ENCODE assay signal across 18 mouse cellular contexts in the genomic region with DNA sequence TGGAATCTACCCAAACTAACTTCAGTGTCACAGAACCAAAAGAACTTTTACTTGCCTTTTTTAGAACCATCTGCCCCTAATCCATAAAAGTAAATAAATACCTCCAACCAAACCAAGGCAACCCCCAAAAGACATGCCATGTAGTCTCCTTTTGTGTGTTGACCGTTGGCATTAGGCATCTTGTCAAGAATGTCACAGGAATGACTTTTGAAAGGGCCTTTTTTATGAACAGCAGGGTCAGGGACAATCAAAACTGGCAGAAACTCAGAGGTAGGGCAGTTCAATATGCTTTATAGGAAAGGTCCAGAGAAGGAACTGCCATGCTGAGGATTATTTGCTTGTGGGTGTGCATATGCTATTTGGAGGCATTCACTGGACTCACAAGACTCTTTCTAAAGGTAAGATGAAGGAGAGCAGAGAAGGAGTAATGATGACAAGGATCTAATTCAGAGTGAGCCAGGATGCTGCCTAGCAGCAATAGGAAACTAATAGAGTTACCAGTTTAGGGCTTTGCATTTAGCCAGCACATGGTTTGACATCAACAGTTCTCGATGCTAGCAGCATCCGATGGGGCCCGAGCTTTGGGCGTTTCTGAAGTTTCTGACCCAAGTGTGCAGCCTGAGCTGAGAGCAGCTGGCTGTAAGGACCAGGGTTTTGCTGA. TPM values are rescaled to one million over a fixed set of nuclear protein-coding genes. Genes with fewer than 3 reads are reported as not detected.
DNase-seq lines count a peak whose midpoint lies in the region; ATAC-seq lines count a peak whose summit lies in the region.
"Had no signal": no experiment of that assay in that cellular context is flagged by ENCODE, and none has a peak within 500 bp of the region (broad histone marks: within the 10 kb centered on the region; RNA-seq: fewer than 3 reads in every experiment).

No protein-coding gene starts in this region.

- 72% methylated on average over 5 of the region's 5 CpGs for WGBS in limb, embryonic 13.5 days
- 88% methylated on average over 5 of the region's 5 CpGs for WGBS in limb, embryonic 10.5 days
- WGBS in hindbrain, embryonic 11.5 days = 69% methylated on average over 5 of the region's 5 CpGs
- 37% methylated on average over 5 of the region's 5 CpGs for WGBS in midbrain, embryonic 11.5 days
- WGBS in neural tube, embryonic 15.5 days = 58% methylated on average over 5 of the region's 5 CpGs

- no peaks in the 10 kb centered on the region for H3K9me3 ChIP-seq in limb, embryonic 13.5 days
- H3K9me3 ChIP-seq in limb, embryonic 10.5 days (replicated peaks) = no peaks in the 10 kb centered on the region
- no peaks in the 10 kb centered on the region for H3K9me3 ChIP-seq in hindbrain, embryonic 11.5 days (ENCODE audit: control insufficient read depth, low read length)
- no peaks in the 10 kb centered on the region for H3K9me3 ChIP-seq in midbrain, embryonic 11.5 days (ENCODE audit: control insufficient read depth, low read length)
- no peaks in the 10 kb centered on the region for H3K9me3 ChIP-seq in neural tube, embryonic 15.5 days (replicated peaks)
- H3K9me3 ChIP-seq: embryonic facial prominence, embryonic 13.5 days; limb, embryonic 12.5 days had no signal

- no peak for DNase-seq in limb, embryonic 10.5 days (ENCODE audit: low spot score)
- DNase-seq in hindbrain, embryonic 11.5 days (ENCODE audit: low spot score) = no peak
- DNase-seq in midbrain, embryonic 11.5 days (ENCODE audit: low spot score, missing footprints) = peak; percentile 90
- no peak for DNase-seq in right cerebral cortex, adult 2 months (ENCODE audit: low spot score in 2 of 2)
- DNase-seq: cerebellum, adult 11 months; cerebellum, postnatal 36 days; gastrocnemius, postnatal 14 days; heart, postnatal 14 days; kidney, adult 11 months; kidney, postnatal 36 days; lung, adult 18-20 months; thymus, postnatal 4 days had no signal

- H3K27ac ChIP-seq in limb, embryonic 13.5 days = no peak overlapping the region
- no peak overlapping the region for H3K27ac ChIP-seq in limb, embryonic 10.5 days
- 0 out of 2 replicates have a peak overlapping the region, but pooled peaks have one; percentile 10 for H3K27ac ChIP-seq in hindbrain, embryonic 11.5 days (ENCODE audit: low read depth, low read length)
- H3K27ac ChIP-seq in midbrain, embryonic 11.5 days (ENCODE audit: low read depth, low read length) = peak overlapping the region; percentile 71
- H3K27ac ChIP-seq in neural tube, embryonic 15.5 days (replicated peaks) = peak overlapping the region; percentile 37; the same call in 1 of the 2 replicates
- H3K27ac ChIP-seq: embryonic facial prominence, embryonic 13.5 days; limb, embryonic 12.5 days had no signal

- H3K4me1 ChIP-seq in limb, embryonic 13.5 days = peaks cover 19% of the 10 kb centered on the region
- H3K4me1 ChIP-seq in limb, embryonic 10.5 days = peaks cover 10% of the 10 kb centered on the region; the same call in 1 of the 2 replicates
- H3K4me1 ChIP-seq in hindbrain, embryonic 11.5 days (replicated peaks; ENCODE audit: control insufficient read depth, insufficient read depth, low read length) = peaks cover 4% of the 10 kb centered on the region; the same call in 1 of the 2 replicates
- peaks cover 15% of the 10 kb centered on the region for H3K4me1 ChIP-seq in midbrain, embryonic 11.5 days (ENCODE audit: control insufficient read depth, insufficient read depth, low read length)
- H3K4me1 ChIP-seq in neural tube, embryonic 15.5 days = peaks cover 16% of the 10 kb centered on the region

- peaks cover 7% of the 10 kb centered on the region; the same call in 1 of the 2 replicates for H3K27me3 ChIP-seq in limb, embryonic 13.5 days
- H3K27me3 ChIP-seq in limb, embryonic 10.5 days (ENCODE audit: low read depth, poor library complexity, severe bottlenecking) = 0 out of 2 replicates have a peak, but pooled peaks cover 10% of the 10 kb centered on the region
- H3K27me3 ChIP-seq in hindbrain, embryonic 11.5 days (ENCODE audit: control insufficient read depth, insufficient read depth, low read length) = no peaks in the 10 kb centered on the region
- H3K27me3 ChIP-seq in midbrain, embryonic 11.5 days (ENCODE audit: control insufficient read depth, insufficient read depth, low read length) = no peaks in the 10 kb centered on the region
- H3K27me3 ChIP-seq in neural tube, embryonic 15.5 days (replicated peaks) = no peaks in the 10 kb centered on the region
- H3K27me3 ChIP-seq: limb, embryonic 12.5 days had no signal

- 0 out of 2 replicates have a peak overlapping the region, but pooled peaks have one; percentile 21 for H3K4me2 ChIP-seq in limb, embryonic 13.5 days (replicated peaks)
- no peak overlapping the region for H3K4me2 ChIP-seq in hindbrain, embryonic 11.5 days (replicated peaks; ENCODE audit: low read depth, low read length)
- peak overlapping the region; percentile 8; the same call in 1 of the 2 replicates for H3K4me2 ChIP-seq in midbrain, embryonic 11.5 days
- H3K4me2 ChIP-seq in neural tube, embryonic 15.5 days = no peak overlapping the region
- H3K4me2 ChIP-seq: limb, embryonic 12.5 days had no signal

- H3K4me3 ChIP-seq in limb, embryonic 13.5 days = no peak overlapping the region
- no peak overlapping the region for H3K4me3 ChIP-seq in limb, embryonic 10.5 days
- no peak overlapping the region for H3K4me3 ChIP-seq in hindbrain, embryonic 11.5 days (ENCODE audit: low read depth, low read length)
- no peak overlapping the region for H3K4me3 ChIP-seq in midbrain, embryonic 11.5 days (ENCODE audit: low read depth, low read length)
- no peak overlapping the region for H3K4me3 ChIP-seq in neural tube, embryonic 15.5 days (replicated peaks)
- H3K4me3 ChIP-seq: embryonic facial prominence, embryonic 13.5 days; limb, embryonic 12.5 days had no signal

- no peak for ATAC-seq in limb, embryonic 13.5 days (ENCODE audit: low FRiP score, low read depth)
- no peak for ATAC-seq in hindbrain, embryonic 11.5 days (ENCODE audit: low FRiP score)
- peak; percentile 57 for ATAC-seq in midbrain, embryonic 11.5 days (ENCODE audit: low FRiP score)
- peak; percentile 60 for ATAC-seq in neural tube, embryonic 15.5 days (ENCODE audit: low FRiP score)
- ATAC-seq in megakaryocyte, adult 5-6 weeks (ENCODE audit: poor library complexity, severe bottlenecking) = no peak
- no peak for ATAC-seq in CD4-positive, CD25-positive, alpha-beta regulatory T cell, adult 4 months

- no peaks in the 10 kb centered on the region for H3K36me3 ChIP-seq in limb, embryonic 13.5 days
- no peaks in the 10 kb centered on the region for H3K36me3 ChIP-seq in limb, embryonic 10.5 days
- no peaks in the 10 kb centered on the region for H3K36me3 ChIP-seq in hindbrain, embryonic 11.5 days (ENCODE audit: control insufficient read depth, insufficient read depth, low read length)
- no peaks in the 10 kb centered on the region for H3K36me3 ChIP-seq in midbrain, embryonic 11.5 days (ENCODE audit: control insufficient read depth, insufficient read depth, low read length)
- no peaks in the 10 kb centered on the region for H3K36me3 ChIP-seq in neural tube, embryonic 15.5 days
- H3K36me3 ChIP-seq: embryonic facial prominence, embryonic 13.5 days; limb, embryonic 12.5 days had no signal

- H3K9ac ChIP-seq in limb, embryonic 13.5 days = no peak overlapping the region
- no peak overlapping the region for H3K9ac ChIP-seq in hindbrain, embryonic 11.5 days (ENCODE audit: low read depth, low read length)
- H3K9ac ChIP-seq in midbrain, embryonic 11.5 days (ENCODE audit: low read length) = no peak overlapping the region
- H3K9ac ChIP-seq in neural tube, embryonic 15.5 days (replicated peaks) = no peak overlapping the region
- H3K9ac ChIP-seq: embryonic facial prominence, embryonic 13.5 days; limb, embryonic 12.5 days had no signal

RNA-seq across cellular contexts. Expression of a gene that starts 32.3 kb away (rescaled TPM):
- 3.3 TPM in 2 replicates for polyA plus RNA-seq in limb, embryonic 13.5 days (2015; fragmentation: Nextera tagmentation; extraction: Ambion mirVana)
- polyA plus RNA-seq in limb, embryonic 10.5 days (2016; fragmentation: Nextera tagmentation; extraction: Ambion mirVana) = not detected in 2 replicates
- 0.28 and 0.40 TPM in 2 replicates for polyA plus RNA-seq in hindbrain, embryonic 11.5 days (2014; fragmentation: Nextera tagmentation; extraction: Ambion mirVana)
- 0.32 and 0.34 TPM in 2 replicates for polyA plus RNA-seq in midbrain, embryonic 11.5 days (2014; fragmentation: Nextera tagmentation; extraction: Ambion mirVana)
- 3.9 and 5.4 TPM in 2 replicates for polyA plus RNA-seq in neural tube, embryonic 15.5 days (2015; fragmentation: Nextera tagmentation; extraction: Ambion mirVana)
- total RNA-seq in megakaryocyte, adult 5-6 weeks (2015) = 1.5 and 3.1 TPM in 2 replicates
- 2.5 and 3.2 TPM in 2 replicates for total RNA-seq in megakaryocyte, adult 5-6 weeks (2017)
- 100 to 1,000 TPM; 300 to 441 TPM for polyA plus RNA-seq in CD4-positive, CD25-positive, alpha-beta regulatory T cell, adult 4 months (2017; shearing (Covaris generic))

Comparison
In these comparisons a context has a peak if more than half of its experiments do, and no peak if none do; other contexts are left out.
1. ATAC-seq: peak in midbrain, embryonic 11.5 days (single experiment) and neural tube, embryonic 15.5 days (single experiment); none in limb, embryonic 13.5 days (single experiment), hindbrain, embryonic 11.5 days (single experiment), megakaryocyte, adult 5-6 weeks (single experiment) and CD4-positive, CD25-positive, alpha-beta regulatory T cell, adult 4 months (single experiment).
2. H3K27ac ChIP-seq: peak in hindbrain, embryonic 11.5 days (single experiment), midbrain, embryonic 11.5 days (single experiment) and neural tube, embryonic 15.5 days (single experiment); none in limb, embryonic 13.5 days (single experiment) and limb, embryonic 10.5 days (single experiment).
3. H3K4me2 ChIP-seq: peak in limb, embryonic 13.5 days (single experiment) and midbrain, embryonic 11.5 days (single experiment); none in hindbrain, embryonic 11.5 days (single experiment) and neural tube, embryonic 15.5 days (single experiment).
4. RNA of a gene that starts 32.3 kb away (polyA plus RNA-seq): 300 to 441 TPM in CD4-positive, CD25-positive, alpha-beta regulatory T cell, adult 4 months; 3.9 to 5.4 TPM in neural tube, embryonic 15.5 days, 3.3 TPM in limb, embryonic 13.5 days, 0.32 to 0.34 TPM in midbrain, embryonic 11.5 days, 0.28 to 0.40 TPM in hindbrain, embryonic 11.5 days and not detected in limb, embryonic 10.5 days; every median in the first group is over 10 times any median in the second.